Mouse (Mus musculus) adrenal gland, postnatal 4 days (tissue): Measurements from ENCODE around the gene Naip5. TPM values are rescaled to one million over a fixed set of nuclear protein-coding genes. Genes with fewer than 3 reads are reported as not detected.

Experiments used
- total RNA-seq, 2 experiments: library from RNA; stranded (reverse); gene quantifications; 2 replicates each; pipeline ENCODE4 v1.2.3; 2021

Gene Naip5
- total RNA-seq, 2 experiments from 2014 or later = 5.8 to 6.7 TPM

Other genes with a start within 250 kb of the Naip5 start
- 10 to 100 TPM; 53.9 to 56.9 TPM for gene Mccc2, start 230.7 kb downstream of the Naip5 start, total RNA-seq
- gene Bdp1, start 142.3 kb downstream of the Naip5 start, total RNA-seq = 10 to 100 TPM; 28.3 to 30.3 TPM
- gene Serf1, start 138.3 kb downstream of the Naip5 start, total RNA-seq = 10 to 100 TPM; 31.0 to 34.5 TPM
- 10 to 100 TPM; 52.3 to 57.0 TPM for gene Smn1, start 121.5 kb downstream of the Naip5 start, total RNA-seq
- 1 to 10 TPM; 1.6 to 2.0 TPM for gene Naip2, start 44.2 kb downstream of the Naip5 start, total RNA-seq
- gene Naip6, start 71.4 kb upstream of the Naip5 start, total RNA-seq = under 1 TPM; 0.59 to 0.67 TPM
- gene Naip1, start 206.5 kb upstream of the Naip5 start, total RNA-seq = under 1 TPM; 0.06 to 0.17 TPM
- gene Gtf2h2, start 246.3 kb upstream of the Naip5 start, total RNA-seq = 10 to 100 TPM; 49.5 to 55.6 TPM